Mouse (Mus musculus): ENCODE measurements around the gene Iqsec1. TPM values are rescaled to one million over a fixed set of nuclear protein-coding genes. Genes with fewer than 3 reads are reported as not detected.

Iqsec1 gene
- polyA plus RNA-seq, 1 experiment from 2014 or later = 2.6 TPM

DNA sequence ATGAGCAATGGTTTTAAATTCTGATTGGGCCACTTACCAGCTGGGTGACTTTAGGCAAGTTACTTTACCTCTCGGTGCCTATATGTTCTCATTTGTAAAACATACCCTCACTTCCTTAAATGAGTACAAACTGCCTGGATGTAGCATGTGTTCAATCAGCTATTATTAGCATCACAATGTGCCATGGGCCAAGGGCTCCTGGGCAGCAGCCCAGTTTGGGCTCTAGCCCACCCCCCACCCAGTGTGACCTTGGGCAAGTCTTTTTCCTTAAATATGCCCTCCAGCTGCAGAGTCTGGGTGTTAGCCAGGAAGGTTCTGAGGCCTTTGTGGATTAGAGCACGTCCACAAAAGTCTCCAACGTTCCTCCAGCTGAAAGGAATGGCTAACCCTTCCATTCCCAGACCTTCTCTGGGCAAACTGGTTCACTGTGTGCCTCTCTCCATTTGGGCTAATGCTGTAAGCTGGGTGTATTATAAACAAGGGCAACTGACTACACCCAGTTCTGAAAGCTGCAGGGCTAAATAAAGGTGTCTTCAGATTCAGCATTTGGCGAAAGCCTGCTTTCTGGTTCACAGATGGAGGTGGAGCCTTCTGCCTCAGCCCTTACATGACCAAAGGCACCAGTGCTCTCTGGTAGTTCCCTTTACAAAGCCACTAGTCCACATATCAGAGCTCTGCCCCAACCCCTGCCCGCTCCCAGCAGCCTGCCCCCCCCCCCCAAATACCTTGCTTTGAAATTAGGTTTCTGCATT lies 101.3 kb downstream of the Iqsec1 start:
- Histone ChIP-seq H3K27me3 (no peaks in the 10 kb centered on the region), H3K27ac (replicated peaks) (no peak overlapping the region), H3K9me3 (replicated peaks) (no peaks in the 10 kb centered on the region), H3K4me2 (no peak overlapping the region), H3K4me1 (replicated peaks) (no peaks in the 10 kb centered on the region), H3K9ac (no peak overlapping the region), H3K36me3 (replicated peaks) (no peaks in the 10 kb centered on the region), H3K4me3 (replicated peaks) (no peak overlapping the region)
- WGBS (ENCODE audit: insufficient replicate concordance) = 45% methylated on average over 5 of the region's 5 CpGs
- ATAC-seq (ENCODE audit: insufficient read depth) = no peak

DNA sequence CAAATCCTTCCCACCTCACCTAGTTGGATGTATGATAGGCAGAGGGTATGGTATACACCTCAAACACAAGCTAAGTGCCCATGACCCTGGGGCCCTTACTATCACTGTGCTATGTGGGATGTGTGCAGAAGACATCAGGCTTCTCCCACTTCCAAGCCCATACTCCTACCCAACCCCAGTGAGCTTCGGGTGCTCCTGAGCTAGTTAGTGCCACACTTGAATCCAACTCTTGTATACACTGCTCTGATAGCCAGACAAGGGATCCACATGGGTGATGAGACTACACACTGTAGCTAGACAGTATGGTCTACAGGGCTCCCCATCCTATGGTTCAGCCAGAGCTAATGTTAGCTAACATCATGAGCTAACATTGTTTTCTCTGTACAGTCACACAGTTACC lies 102.9 kb downstream of the Iqsec1 start:
- Histone ChIP-seq H3K27ac (replicated peaks) (no peak overlapping the region), H3K36me3 (replicated peaks) (no peaks in the 10 kb centered on the region), H3K27me3 (no peaks in the 10 kb centered on the region), H3K4me2 (no peak overlapping the region), H3K4me3 (replicated peaks) (no peak overlapping the region), H3K9me3 (replicated peaks) (no peaks in the 10 kb centered on the region), H3K4me1 (replicated peaks) (no peaks in the 10 kb centered on the region), H3K9ac (no peak overlapping the region)
- no peak for ATAC-seq (ENCODE audit: insufficient read depth)
- 69% methylated on average over 1 of the region's 1 CpGs for WGBS (ENCODE audit: insufficient replicate concordance)

GRCm38 (mm10) chr6:90884631-90885030 lies 103.9 kb downstream of the Iqsec1 start:
- Histone ChIP-seq H3K9me3 (replicated peaks) (no peaks in the 10 kb centered on the region), H3K9ac (no peak overlapping the region), H3K4me1 (replicated peaks) (no peaks in the 10 kb centered on the region), H3K36me3 (replicated peaks) (no peaks in the 10 kb centered on the region), H3K4me3 (replicated peaks) (no peak overlapping the region), H3K4me2 (no peak overlapping the region), H3K27ac (replicated peaks) (no peak overlapping the region), H3K27me3 (no peaks in the 10 kb centered on the region)
- 31% methylated on average over 1 of the region's 1 CpGs for WGBS (ENCODE audit: insufficient replicate concordance)
- ATAC-seq (ENCODE audit: insufficient read depth) = no peak

DNA sequence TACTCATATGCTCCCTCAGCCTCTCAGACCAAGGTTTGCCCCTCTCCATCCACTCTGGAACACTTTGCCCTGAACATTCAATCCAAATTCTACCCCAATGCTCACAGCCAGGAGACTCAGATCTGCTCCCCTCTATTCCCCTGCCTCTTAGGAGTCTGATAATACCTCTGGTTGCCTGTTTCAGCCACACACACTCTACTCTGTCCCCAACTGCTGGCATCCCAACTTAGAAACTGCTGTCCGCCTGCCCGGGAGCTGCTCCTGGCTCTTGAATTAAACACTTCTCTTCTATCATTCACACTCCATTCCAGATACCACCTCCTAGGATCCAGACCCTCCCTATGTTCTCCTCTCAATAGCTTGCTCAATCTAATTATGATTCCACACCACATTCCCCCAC lies 107.5 kb downstream of the Iqsec1 start:
- no peaks in the 10 kb centered on the region for H3K27me3 ChIP-seq
- 68% methylated on average over 2 of the region's 2 CpGs for WGBS (ENCODE audit: insufficient replicate concordance)
- no peaks in the 10 kb centered on the region for H3K36me3 ChIP-seq (replicated peaks)
- H3K4me1 ChIP-seq (replicated peaks) = no peaks in the 10 kb centered on the region
- no peaks in the 10 kb centered on the region for H3K9me3 ChIP-seq (replicated peaks)
- ATAC-seq (ENCODE audit: insufficient read depth) = no peak
- H3K27ac ChIP-seq (replicated peaks) = no peak overlapping the region
- no peak overlapping the region for H3K4me2 ChIP-seq
- no peak overlapping the region for H3K4me3 ChIP-seq (replicated peaks)
- no peak overlapping the region for H3K9ac ChIP-seq

DNA sequence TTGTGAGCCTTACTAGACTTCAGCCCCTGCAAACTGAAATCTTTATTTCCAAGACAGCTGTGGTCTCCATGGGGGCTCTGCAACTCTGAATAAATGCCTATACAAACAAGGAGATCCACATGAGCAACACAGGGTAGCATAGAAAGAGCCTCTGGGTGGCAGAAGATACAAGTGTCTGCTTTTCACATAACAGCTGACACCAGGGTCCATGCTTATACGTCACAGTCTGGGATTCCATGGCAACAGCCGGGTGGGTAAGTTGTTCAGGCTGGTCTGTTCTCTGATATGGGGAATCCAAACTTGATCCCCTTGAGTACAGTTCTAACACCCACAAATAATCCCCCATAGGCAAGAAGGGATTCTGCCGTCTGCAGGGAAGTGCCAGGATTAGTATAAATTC lies 108.1 kb downstream of the Iqsec1 start:
- Histone ChIP-seq H3K9me3 (replicated peaks) (no peaks in the 10 kb centered on the region), H3K27ac (replicated peaks) (no peak overlapping the region), H3K9ac (no peak overlapping the region), H3K36me3 (replicated peaks) (no peaks in the 10 kb centered on the region), H3K4me2 (no peak overlapping the region), H3K4me1 (replicated peaks) (no peaks in the 10 kb centered on the region), H3K4me3 (replicated peaks) (no peak overlapping the region), H3K27me3 (no peaks in the 10 kb centered on the region)
- WGBS (ENCODE audit: insufficient replicate concordance) = 48% methylated on average over 3 of the region's 3 CpGs
- ATAC-seq (ENCODE audit: insufficient read depth) = no peak

- 64% methylated on average over 8 of the region's 8 CpGs for WGBS (ENCODE audit: insufficient replicate concordance)
- no peaks in the 10 kb centered on the region for H3K9me3 ChIP-seq (replicated peaks)
- H3K9ac ChIP-seq = no peak overlapping the region
- H3K4me1 ChIP-seq (replicated peaks) = no peaks in the 10 kb centered on the region
- ATAC-seq (ENCODE audit: insufficient read depth) = no peak
- H3K27ac ChIP-seq (replicated peaks) = no peak overlapping the region
- H3K27me3 ChIP-seq = no peaks in the 10 kb centered on the region
- no peaks in the 10 kb centered on the region for H3K36me3 ChIP-seq (replicated peaks)
- no peak overlapping the region for H3K4me3 ChIP-seq (replicated peaks)
- H3K4me2 ChIP-seq = no peak overlapping the region
These were observed 116.9 kb downstream of the Iqsec1 start for GRCm38 (mm10) chr6:90871581-90871980.

GRCm38 (mm10) chr6:90868033-90868432 lies 120.5 kb downstream of the Iqsec1 start:
- 35% methylated on average over 3 of the region's 3 CpGs for WGBS (ENCODE audit: insufficient replicate concordance)
- no peak overlapping the region for H3K4me3 ChIP-seq (replicated peaks)
- ATAC-seq (ENCODE audit: insufficient read depth) = no peak

DNA sequence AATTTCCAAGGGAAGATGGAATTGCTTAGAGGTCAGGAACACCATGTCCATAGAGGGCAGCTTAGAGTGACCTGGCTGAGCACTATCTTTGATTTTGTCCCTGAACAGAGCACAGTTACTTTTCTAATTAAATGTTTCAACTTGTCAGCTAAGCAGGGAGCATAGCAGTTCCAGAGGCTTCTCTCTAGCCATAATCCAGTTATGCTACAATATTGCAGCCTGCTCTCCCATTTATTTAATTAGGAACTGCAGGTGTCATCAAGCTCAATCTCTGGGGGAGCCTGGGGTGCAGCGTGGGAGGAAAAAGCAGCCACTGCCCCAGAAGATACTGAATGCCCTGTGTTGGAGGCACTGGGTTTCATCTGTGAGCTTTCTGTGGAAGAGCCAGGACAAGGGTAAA lies 127.1 kb downstream of the Iqsec1 start:
- no peak overlapping the region for H3K4me3 ChIP-seq (replicated peaks)
- no peaks in the 10 kb centered on the region for H3K9me3 ChIP-seq (replicated peaks)
- H3K36me3 ChIP-seq (replicated peaks) = no peaks in the 10 kb centered on the region
- H3K4me1 ChIP-seq (replicated peaks) = no peaks in the 10 kb centered on the region
- no peak overlapping the region for H3K9ac ChIP-seq
- H3K4me2 ChIP-seq = no peak overlapping the region
- ATAC-seq (ENCODE audit: insufficient read depth) = no peak
- H3K27me3 ChIP-seq = no peaks in the 10 kb centered on the region
- H3K27ac ChIP-seq (replicated peaks) = no peak overlapping the region
- WGBS (ENCODE audit: insufficient replicate concordance) = 77% methylated on average over 1 of the region's 1 CpGs

More at GRCm38 (mm10) chr6:90868033-90868432, 120.5 kb downstream of the Iqsec1 start:
- Histone ChIP-seq H3K4me2 (no peak overlapping the region), H3K36me3 (replicated peaks) (no peaks in the 10 kb centered on the region), H3K9ac (no peak overlapping the region), H3K27ac (replicated peaks) (no peak overlapping the region), H3K27me3 (no peaks in the 10 kb centered on the region), H3K4me1 (replicated peaks) (no peaks in the 10 kb centered on the region), H3K9me3 (replicated peaks) (no peaks in the 10 kb centered on the region)

DNA sequence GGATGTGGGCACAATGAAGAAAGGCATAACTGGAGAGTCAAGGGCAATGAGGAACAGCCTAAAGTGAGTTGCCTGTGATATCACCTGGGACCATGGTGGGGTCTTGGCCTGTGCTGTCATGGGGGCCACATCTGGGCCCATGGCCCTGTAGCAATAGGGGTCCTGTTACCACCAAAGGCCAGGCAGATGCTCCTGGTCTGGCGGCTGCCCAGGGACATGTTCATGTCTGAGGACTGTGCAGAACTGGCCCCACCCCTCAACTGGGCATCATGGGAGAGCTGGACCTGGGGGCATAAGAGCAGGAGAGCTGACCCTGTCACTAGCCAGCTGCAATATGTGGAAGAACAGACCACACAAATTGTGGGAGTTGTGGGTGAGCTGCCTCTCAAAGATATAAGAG lies 130.6 kb downstream of the Iqsec1 start:
- H3K4me1 ChIP-seq (replicated peaks) = no peaks in the 10 kb centered on the region
- no peak overlapping the region for H3K4me3 ChIP-seq (replicated peaks)
- WGBS (ENCODE audit: insufficient replicate concordance) = 67% methylated on average over 1 of the region's 1 CpGs
- no peak for ATAC-seq (ENCODE audit: insufficient read depth)
- H3K36me3 ChIP-seq (replicated peaks) = no peaks in the 10 kb centered on the region
- no peak overlapping the region for H3K4me2 ChIP-seq
- H3K9me3 ChIP-seq (replicated peaks) = no peaks in the 10 kb centered on the region
- no peak overlapping the region for H3K9ac ChIP-seq
- H3K27ac ChIP-seq (replicated peaks) = no peak overlapping the region
- H3K27me3 ChIP-seq = no peaks in the 10 kb centered on the region

DNA sequence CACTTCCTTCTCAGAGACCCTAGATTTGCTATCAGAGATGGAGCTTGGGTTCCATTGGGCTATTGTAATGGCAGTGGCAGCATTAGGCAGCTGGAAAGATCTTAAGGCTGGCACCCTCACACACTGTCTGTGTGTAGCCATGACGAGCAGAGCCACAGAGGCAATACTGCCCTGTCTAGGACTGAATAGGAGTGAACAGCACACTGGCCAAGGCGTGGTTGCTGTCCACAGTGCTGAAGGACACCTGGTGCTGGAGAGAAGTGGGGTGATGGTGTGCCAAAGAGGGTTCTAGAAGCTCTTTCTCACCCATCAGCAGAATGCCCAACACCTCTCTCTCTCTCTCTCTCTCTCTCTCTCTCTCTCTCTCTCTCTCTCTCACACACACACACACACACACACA lies 136.1 kb downstream of the Iqsec1 start:
- Histone ChIP-seq H3K9ac (no peak overlapping the region), H3K27ac (replicated peaks) (no peak overlapping the region), H3K4me2 (no peak overlapping the region), H3K36me3 (replicated peaks) (no peaks in the 10 kb centered on the region), H3K9me3 (replicated peaks) (no peaks in the 10 kb centered on the region), H3K4me3 (replicated peaks) (no peak overlapping the region), H3K27me3 (no peaks in the 10 kb centered on the region), H3K4me1 (replicated peaks) (no peaks in the 10 kb centered on the region)
- WGBS (ENCODE audit: insufficient replicate concordance) = 19% methylated on average over 2 of the region's 2 CpGs
- ATAC-seq (ENCODE audit: insufficient read depth) = no peak

GRCm38 (mm10) chr6:90848068-90848467 lies 140.4 kb downstream of the Iqsec1 start:
- Histone ChIP-seq H3K9me3 (replicated peaks) (no peaks in the 10 kb centered on the region), H3K27me3 (no peaks in the 10 kb centered on the region), H3K9ac (no peak overlapping the region), H3K4me2 (no peak overlapping the region), H3K4me3 (replicated peaks) (no peak overlapping the region), H3K27ac (replicated peaks) (no peak overlapping the region), H3K36me3 (replicated peaks) (no peaks in the 10 kb centered on the region), H3K4me1 (replicated peaks) (no peaks in the 10 kb centered on the region)
- WGBS (ENCODE audit: insufficient replicate concordance) = 24% methylated on average over 1 of the region's 1 CpGs
- ATAC-seq (ENCODE audit: insufficient read depth) = no peak

GRCm38 (mm10) chr6:90847523-90847922 lies 141.0 kb downstream of the Iqsec1 start:
- WGBS (ENCODE audit: insufficient replicate concordance) = 23% methylated on average over 2 of the region's 2 CpGs
- Histone ChIP-seq H3K36me3 (replicated peaks) (no peaks in the 10 kb centered on the region), H3K4me3 (replicated peaks) (no peak overlapping the region), H3K9me3 (replicated peaks) (no peaks in the 10 kb centered on the region), H3K4me2 (no peak overlapping the region), H3K9ac (no peak overlapping the region), H3K4me1 (replicated peaks) (no peaks in the 10 kb centered on the region), H3K27ac (replicated peaks) (no peak overlapping the region), H3K27me3 (no peaks in the 10 kb centered on the region)
- no peak for ATAC-seq (ENCODE audit: insufficient read depth)

Data from liver, embryonic 15.5 days (tissue).